Mouse (Mus musculus): ENCODE results near the gene St13. TPM values are rescaled to one million over a fixed set of nuclear protein-coding genes. Genes with fewer than 3 reads are reported as not detected.
"Not testable (repeated sequence)": the region's sequence is repeated elsewhere in the genome, so short reads cannot be mapped to it uniquely, and the experiment has no call there.

The St13 gene
- 12.6 and 12.7 TPM in 2 replicates for polyA plus RNA-seq (2012; rRNA removed)

GRCm38 (mm10) chr15:81399638-81400315 is at the start of gene St13, which contains the start of gene Xpnpep3:
Gene St13 (minus strand): TSS chr15:81400077.
Gene Xpnpep3 (plus strand): TSS chr15:81400138.
- peak; percentile 90 for DNase-seq (ENCODE audit: low read depth, low spot score)
- WGBS: under 1% methylated on average over 50 of the region's 50 CpGs

GRCm38 (mm10) chr15:81448463-81448862 is 48.6 kb upstream of the St13 start:
- DNase-seq (ENCODE audit: low read depth, low spot score): peak; percentile 27
- WGBS: 32% methylated on average over 3 of the region's 3 CpGs

- DNase-seq (ENCODE audit: low read depth, low spot score): no peak
These were observed 39.4 kb upstream of the St13 start for GRCm38 (mm10) chr15:81439236-81439635.

- WGBS: 90% methylated on average over 1 of the region's 1 CpGs
- DNase-seq (ENCODE audit: low read depth, low spot score): no peak
These were observed 38.5 kb upstream of the St13 start for GRCm38 (mm10) chr15:81438345-81438744.

GRCm38 (mm10) chr15:81431195-81431594 is 31.3 kb upstream of the St13 start:
- WGBS: 45% methylated on average over 1 of the region's 1 CpGs
- no peak for DNase-seq (ENCODE audit: low read depth, low spot score)

- WGBS: 68% methylated on average over 2 of the region's 2 CpGs
- DNase-seq (ENCODE audit: low read depth, low spot score): no peak
These were observed 28.1 kb upstream of the St13 start for GRCm38 (mm10) chr15:81427947-81428346.

GRCm38 (mm10) chr15:81425311-81425710 is 25.4 kb upstream of the St13 start:
- no peak for DNase-seq (ENCODE audit: low read depth, low spot score)
- 90% methylated on average over 3 of the region's 3 CpGs for WGBS

GRCm38 (mm10) chr15:81422156-81422681 is 22.3 kb upstream of the St13 start:
- 13% methylated on average over 7 of the region's 7 CpGs for WGBS
- DNase-seq (ENCODE audit: low read depth, low spot score): no peak

- DNase-seq (ENCODE audit: low read depth, low spot score): peak; percentile 82
- 18% methylated on average over 1 of the region's 1 CpGs for WGBS
These were observed 21.6 kb upstream of the St13 start for GRCm38 (mm10) chr15:81421454-81421853.

- 70% methylated on average over 4 of the region's 4 CpGs for WGBS
- DNase-seq (ENCODE audit: low read depth, low spot score): no peak
These were observed 18.2 kb upstream of the St13 start for GRCm38 (mm10) chr15:81418065-81418464.

- not testable (repeated sequence) for DNase-seq (ENCODE audit: low read depth, low spot score)
- 3% methylated on average over 22 of the region's 22 CpGs for WGBS
These were observed 17.0 kb upstream of the St13 start for GRCm38 (mm10) chr15:81416763-81417310.

GRCm38 (mm10) chr15:81408199-81408598 is 8.3 kb upstream of the St13 start, which contains the start of gene Dnajb7:
Gene Dnajb7 (minus strand): TSS chr15:81408299.
- no peak for DNase-seq (ENCODE audit: low read depth, low spot score)
- 100% methylated on average over 1 of the region's 1 CpGs for WGBS

GRCm38 (mm10) chr15:81405008-81405407 is 5.1 kb upstream of the St13 start:
- WGBS: 79% methylated on average over 3 of the region's 3 CpGs
- no peak for DNase-seq (ENCODE audit: low read depth, low spot score)

GRCm38 (mm10) chr15:81399297-81399637 is 610 bp downstream of the St13 start:
- WGBS: under 1% methylated on average over 21 of the region's 21 CpGs
- DNase-seq (ENCODE audit: low read depth, low spot score): no peak

- no peak for DNase-seq (ENCODE audit: low read depth, low spot score)
These were observed 1.7 kb downstream of the St13 start for GRCm38 (mm10) chr15:81398189-81398588.

- 43% methylated on average over 8 of the region's 8 CpGs for WGBS
- no peak for DNase-seq (ENCODE audit: low read depth, low spot score)
These were observed 5.5 kb downstream of the St13 start for GRCm38 (mm10) chr15:81394211-81394915.

- DNase-seq (ENCODE audit: low read depth, low spot score): no peak
These were observed 6.9 kb downstream of the St13 start for GRCm38 (mm10) chr15:81392997-81393396.

GRCm38 (mm10) chr15:81386327-81386726 is 13.6 kb downstream of the St13 start:
- WGBS: 89% methylated on average over 5 of the region's 5 CpGs
- DNase-seq (ENCODE audit: low read depth, low spot score): no peak

GRCm38 (mm10) chr15:81378845-81379244 is 21.0 kb downstream of the St13 start:
- 89% methylated on average over 2 of the region's 2 CpGs for WGBS
- no peak for DNase-seq (ENCODE audit: low read depth, low spot score)

GRCm38 (mm10) chr15:81374621-81375020 is 25.3 kb downstream of the St13 start:
- 84% methylated on average over 11 of the region's 11 CpGs for WGBS
- no peak for DNase-seq (ENCODE audit: low read depth, low spot score)

- DNase-seq (ENCODE audit: low read depth, low spot score): no peak
- 73% methylated on average over 1 of the region's 1 CpGs for WGBS
These were observed 29.5 kb downstream of the St13 start for GRCm38 (mm10) chr15:81370356-81370755.

Data from large intestine, adult 2 months (tissue).